Mouse (Mus musculus) heart, postnatal 4 days (tissue): ENCODE data around the gene 1700011L22Rik. TPM values are rescaled to one million over a fixed set of nuclear protein-coding genes. Genes with fewer than 3 reads are reported as not detected.
A peak's percentile ranks its signal among the peaks of the same experiment; 100 is the strongest.

ENCODE experiments used
- DNase-seq: peaks from one replicate; pipeline ENCODE4 v3.0.0; 2021
- total RNA-seq, 2 experiments: library from RNA; stranded (reverse); gene quantifications; 2 replicates each; pipeline ENCODE4 v1.2.3; 2021

1700011L22Rik gene
- total RNA-seq, 2 experiments from 2014 or later: not detected

DNA sequence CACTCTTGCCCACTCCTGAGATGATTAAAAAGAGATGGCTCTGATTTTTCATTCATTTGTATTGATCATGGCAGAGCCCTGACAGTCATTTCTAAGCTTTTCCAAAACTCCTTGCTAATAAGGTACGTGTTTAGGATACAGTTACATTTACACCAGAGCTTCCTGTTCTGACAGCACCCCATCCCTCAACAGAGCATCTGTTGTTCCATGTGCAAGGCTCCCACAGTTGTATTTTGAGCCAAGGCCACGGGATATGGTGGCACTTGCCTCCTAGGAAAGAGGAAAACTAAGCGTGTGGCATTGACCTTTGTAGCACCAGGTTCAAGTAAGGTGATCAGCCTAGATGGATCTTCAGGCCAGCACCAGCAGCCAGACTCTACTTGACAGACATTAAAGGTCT, 83.1 kb downstream of the 1700011L22Rik start:
- DNase-seq: no peak

DNA sequence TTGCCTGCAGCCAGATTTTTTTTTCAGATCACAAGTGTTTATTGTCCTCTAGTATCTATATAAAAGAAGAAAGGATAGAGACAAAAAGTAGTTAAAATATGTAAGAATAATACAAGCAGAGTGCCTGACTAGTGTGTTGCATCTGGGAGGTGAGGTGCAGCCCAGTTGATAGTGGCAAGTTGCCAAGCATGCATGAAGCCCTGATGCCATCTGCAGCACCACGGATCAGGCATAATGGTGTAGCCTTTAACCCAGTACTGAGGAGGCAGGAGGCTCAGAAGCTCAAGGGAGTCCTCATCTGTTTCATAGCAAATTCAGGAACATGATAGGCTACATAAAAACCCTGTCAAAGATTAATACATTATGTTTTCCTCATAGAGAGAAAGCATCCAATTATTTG, 84.0 kb downstream of the 1700011L22Rik start:
- no peak for DNase-seq

DNA sequence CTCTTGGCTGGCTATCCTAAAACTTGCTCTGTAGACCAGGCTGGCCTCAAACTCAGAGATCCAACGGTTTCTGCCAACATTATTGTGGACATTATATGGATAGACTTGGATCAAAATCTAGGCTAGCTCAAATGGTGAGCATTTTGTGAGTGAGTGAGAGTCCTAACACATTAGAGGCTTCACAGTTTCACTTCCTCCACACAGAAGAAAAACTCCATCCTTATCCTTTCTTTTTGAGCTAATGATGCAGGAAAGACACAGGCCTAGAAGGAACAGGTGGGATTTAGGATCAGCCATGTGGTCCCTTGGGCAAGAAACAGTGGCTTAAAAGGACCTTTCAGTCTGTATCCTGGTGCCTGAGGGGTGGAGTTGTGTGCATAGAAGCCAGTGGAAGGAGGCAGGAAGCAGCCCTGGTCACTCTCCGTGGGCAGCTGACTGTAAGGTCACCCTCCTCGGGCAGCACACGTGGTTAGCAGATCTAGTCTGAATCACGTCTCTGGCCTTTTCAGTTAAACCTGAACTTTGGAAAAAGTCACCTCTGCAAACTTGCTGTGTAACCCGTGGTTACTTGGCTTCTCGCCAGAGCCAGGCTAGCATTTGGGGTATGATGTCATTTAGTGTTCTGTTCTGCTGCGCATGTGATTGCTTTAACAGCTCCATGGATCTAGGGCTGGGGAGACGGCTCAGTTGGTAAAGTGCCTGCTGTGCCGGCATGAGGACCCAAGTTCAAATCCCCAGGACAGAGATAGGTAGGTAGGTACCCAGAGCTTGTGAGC, 85.6 kb downstream of the 1700011L22Rik start:
- peak; percentile 89 for DNase-seq

DNA sequence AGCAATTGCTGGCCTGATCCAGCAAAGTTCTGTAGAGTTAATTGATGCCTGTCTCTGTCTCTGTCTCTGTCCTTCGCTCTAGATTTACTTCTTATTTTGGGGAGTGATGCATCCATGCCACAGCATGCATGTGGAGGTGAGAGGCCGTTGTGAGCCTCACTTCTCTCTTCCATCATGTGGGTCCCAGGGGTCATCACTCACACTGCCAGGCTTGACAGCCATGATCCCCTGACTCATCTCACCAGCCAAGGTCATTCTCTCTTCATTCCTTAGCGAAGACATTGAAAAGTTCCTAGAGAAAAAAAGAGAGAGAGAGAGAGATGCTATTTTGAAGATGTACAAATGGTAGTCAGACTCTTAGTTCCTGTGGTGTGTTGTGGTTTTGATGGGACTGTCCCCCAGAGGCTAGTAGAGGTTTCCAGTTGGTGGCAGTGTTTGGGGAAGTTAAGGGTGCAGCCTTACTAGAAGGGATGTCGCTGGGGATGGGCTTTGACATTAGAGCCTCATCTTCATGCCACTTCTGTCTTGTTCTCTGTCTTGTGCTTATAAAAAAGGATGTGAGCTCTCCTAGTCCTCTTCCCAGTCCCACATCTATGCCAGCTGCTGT, 87.1 kb downstream of the 1700011L22Rik start:
- no peak for DNase-seq

Other genes starting within 250 kb of the 1700011L22Rik start
- 10 to 100 TPM; 27.6 to 28.2 TPM for gene Zfp827, start 220.1 kb downstream of the 1700011L22Rik start, total RNA-seq
- gene Mmaa, start 46.4 kb upstream of the 1700011L22Rik start, total RNA-seq: 10 to 100 TPM; 19.0 to 20.1 TPM
- gene Smad1, start 150.9 kb upstream of the 1700011L22Rik start, total RNA-seq: 10 to 100 TPM; 34.6 to 36.7 TPM